Mouse (Mus musculus): ENCODE measurements around the gene Rbm8a2. TPM values are rescaled to one million over a fixed set of nuclear protein-coding genes. Genes with fewer than 3 reads are reported as not detected.
"Not testable (repeated sequence)": the region's sequence is repeated elsewhere in the genome, so short reads cannot be mapped to it uniquely, and the experiment has no call there.

Gene Rbm8a2
- total RNA-seq (2021): not detected
- long read RNA-seq: 0 reads

- not testable (repeated sequence) for DNase-seq (ENCODE audit: low spot score in 2 of 2)
Observed at GRCm38 (mm10) chr1:175979014-175979413, at the start of gene Rbm8a2. TSS of gene Rbm8a2 (minus strand) at chr1:175979114.

- no peak for DNase-seq (ENCODE audit: low spot score in 2 of 2)
Observed at GRCm38 (mm10) chr1:176028397-176028796, 49.5 kb upstream of the Rbm8a2 start.

- no peak for DNase-seq (ENCODE audit: low spot score in 2 of 2)
Observed at GRCm38 (mm10) chr1:176024501-176024900, 45.6 kb upstream of the Rbm8a2 start.

GRCm38 (mm10) chr1:176018523-176018922 lies 39.6 kb upstream of the Rbm8a2 start:
- DNase-seq (ENCODE audit: low spot score in 2 of 2): no peak

DNA sequence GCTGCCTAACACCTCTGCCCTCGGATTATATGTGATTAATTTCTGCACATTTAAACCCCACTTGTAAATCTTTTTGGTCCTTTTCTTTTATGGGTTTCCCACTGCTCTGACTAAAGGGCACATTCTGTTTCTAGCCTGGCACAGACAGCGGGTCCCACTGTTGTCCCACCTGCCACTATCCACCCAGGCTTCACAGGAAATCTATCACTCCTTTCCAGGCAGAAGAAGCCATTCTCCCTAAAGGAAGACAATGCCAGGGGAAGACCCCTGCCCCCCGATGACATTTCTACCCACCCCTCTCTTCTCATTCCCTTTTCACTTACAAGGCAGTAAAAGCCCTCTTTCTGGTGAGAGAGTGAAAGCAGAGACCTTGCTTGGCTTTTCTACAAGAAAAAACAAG lies 37.2 kb upstream of the Rbm8a2 start:
- no peak for DNase-seq (ENCODE audit: low spot score in 2 of 2)

- no peak for DNase-seq (ENCODE audit: low spot score in 2 of 2)
Observed at GRCm38 (mm10) chr1:176013497-176014268, 34.8 kb upstream of the Rbm8a2 start.

- DNase-seq (ENCODE audit: low spot score in 2 of 2): no peak
Observed at GRCm38 (mm10) chr1:176011535-176011934, 32.6 kb upstream of the Rbm8a2 start.

GRCm38 (mm10) chr1:176011072-176011471 lies 32.2 kb upstream of the Rbm8a2 start:
- no peak for DNase-seq (ENCODE audit: low spot score in 2 of 2)

GRCm38 (mm10) chr1:176008411-176008810 lies 29.5 kb upstream of the Rbm8a2 start:
- no peak for DNase-seq (ENCODE audit: low spot score in 2 of 2)

DNA sequence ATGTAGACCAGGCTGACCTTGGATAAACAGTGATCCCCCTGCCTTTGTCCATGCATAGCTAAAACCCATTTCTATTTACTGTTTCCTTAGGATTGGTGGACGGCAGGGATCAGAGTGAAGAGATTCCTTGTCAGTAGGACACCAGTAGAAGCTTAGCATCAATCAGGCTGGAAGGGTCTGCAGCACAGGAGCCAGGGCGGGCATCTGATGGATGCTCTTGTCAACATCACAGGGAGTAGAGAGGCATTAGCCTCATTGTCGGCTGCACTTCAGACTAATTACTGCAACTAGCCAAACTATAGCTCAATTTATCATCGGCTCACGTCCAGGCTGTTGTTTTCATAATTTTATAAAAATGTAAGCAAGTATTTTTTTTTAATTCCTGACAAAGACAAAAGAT lies 21.7 kb upstream of the Rbm8a2 start:
- no peak for DNase-seq (ENCODE audit: low spot score in 2 of 2)

DNA sequence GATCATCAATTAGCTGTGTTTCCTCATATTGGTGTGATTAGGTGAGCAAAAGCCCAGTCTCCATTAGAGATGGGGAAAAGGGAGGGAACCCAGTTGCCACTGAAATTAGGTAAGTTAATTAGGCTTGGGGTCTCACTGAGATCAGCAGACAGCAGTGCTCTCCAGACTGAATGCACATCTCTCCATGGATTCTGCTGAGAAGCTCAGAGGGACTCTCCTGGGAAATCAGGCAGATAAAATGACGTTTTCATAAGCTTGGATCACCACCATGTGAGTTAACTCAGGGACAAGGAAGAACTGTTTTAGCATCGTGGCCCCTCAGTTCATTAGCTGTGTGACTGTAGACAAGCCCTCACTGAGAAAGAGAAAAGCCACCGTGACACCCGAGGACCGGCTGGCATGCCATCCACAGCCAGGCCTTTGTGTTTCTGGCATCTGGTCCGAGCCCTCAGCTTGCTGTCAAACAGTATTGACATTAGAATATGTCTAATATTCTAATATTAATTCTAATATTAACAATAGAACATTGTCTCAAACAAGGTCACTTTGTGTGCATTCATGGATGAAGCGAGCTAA lies 18.2 kb upstream of the Rbm8a2 start:
- no peak for DNase-seq (ENCODE audit: low spot score in 2 of 2)

DNA sequence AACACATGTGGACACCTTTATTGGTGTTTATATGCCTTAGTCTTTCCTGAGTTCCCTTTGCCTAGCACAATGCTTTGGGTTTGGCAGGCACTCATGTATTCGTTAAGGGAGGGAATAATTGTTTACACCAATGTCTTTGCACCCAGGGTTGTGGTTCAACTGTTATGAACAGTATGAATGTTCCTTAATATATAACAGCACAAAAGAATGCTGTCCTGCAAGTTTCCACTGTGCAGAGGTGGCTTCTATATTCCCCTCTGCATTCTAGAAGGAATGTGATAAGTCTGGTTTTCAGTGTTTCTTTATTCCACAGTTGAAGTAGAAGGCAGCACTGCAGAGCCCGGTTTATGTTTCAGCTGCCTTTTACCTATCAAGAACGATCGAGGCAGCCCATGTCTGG lies 10.0 kb upstream of the Rbm8a2 start:
- no peak for DNase-seq (ENCODE audit: low spot score in 2 of 2)

- no peak for DNase-seq (ENCODE audit: low spot score in 2 of 2)
Observed at GRCm38 (mm10) chr1:175988448-175988847, 9.5 kb upstream of the Rbm8a2 start.

DNA sequence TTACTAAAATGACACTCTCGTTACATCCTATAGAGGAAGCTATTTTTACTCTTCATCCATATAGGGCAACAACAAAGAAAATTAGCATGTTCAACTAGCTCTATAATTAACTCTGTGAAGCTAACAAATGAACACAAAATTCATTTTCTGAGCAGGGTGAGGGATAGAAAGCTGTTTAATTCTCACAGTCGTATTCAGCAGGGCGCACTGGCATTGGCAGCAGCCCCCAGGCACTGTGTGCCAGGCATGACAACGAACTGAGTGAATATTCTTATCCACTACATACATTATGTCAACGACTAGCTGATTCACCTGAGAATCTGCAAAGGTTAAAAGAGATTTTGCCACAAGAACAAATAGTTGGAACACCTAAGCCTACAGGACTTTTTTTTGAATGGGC lies 8.2 kb downstream of the Rbm8a2 start:
- DNase-seq (ENCODE audit: low spot score in 2 of 2): peak in 1 of 2 experiments; percentile 27

DNA sequence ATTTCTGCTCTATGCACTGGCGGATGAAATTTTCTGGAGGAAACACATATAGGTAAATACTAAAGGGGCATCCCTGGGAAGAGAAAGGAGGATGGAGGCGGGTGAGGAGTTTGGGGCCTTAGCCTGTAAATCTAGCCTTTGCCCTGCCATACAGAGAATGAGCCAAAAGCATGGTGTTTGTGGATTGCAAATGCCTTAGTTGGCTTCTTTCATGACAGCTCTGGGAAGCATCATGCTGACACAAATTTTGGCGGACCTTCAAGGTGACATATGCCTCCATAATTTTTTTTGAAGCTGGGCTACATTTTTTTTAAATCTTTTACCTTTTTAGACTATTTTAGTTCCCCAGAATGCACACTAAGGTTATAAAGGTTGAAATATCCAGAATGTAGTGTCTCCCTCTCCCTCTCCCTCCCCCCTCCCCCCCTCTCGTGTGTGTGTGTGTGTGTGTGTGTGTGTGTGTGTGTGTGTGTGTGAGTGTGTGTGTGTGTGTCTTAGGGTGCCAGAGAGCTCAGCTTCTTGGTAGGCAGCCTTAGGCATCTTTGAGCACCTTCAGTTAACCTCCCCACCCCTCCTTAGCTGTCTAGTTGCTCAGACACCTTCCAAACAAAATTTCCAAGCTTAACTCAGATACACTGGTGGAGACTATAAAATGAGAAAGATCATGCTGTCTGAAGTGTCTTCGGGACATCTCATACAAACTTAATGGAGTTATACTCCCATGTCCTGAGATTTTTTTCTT lies 11.7 kb downstream of the Rbm8a2 start:
- no peak for DNase-seq (ENCODE audit: low spot score in 2 of 2)

DNA sequence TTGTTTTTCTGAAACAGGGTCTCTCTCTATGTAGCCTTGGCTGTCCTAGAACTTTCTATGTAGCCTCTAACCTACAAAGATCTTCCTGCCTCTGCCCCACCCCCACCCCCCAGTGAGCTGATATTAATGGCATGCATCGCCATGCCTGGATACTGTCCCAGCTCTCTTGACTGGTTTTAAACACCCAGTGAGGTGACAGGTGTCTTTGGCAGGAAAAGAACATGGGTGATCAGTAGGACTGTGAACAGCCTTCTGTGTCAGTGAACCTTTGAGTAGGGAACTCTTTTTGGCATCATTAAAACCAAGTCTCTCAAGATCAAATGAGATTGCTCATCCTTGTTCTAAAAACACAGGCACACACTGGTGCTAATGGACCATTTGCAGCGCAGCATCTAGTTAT lies 17.1 kb downstream of the Rbm8a2 start:
- DNase-seq (ENCODE audit: low spot score in 2 of 2): no peak

DNA sequence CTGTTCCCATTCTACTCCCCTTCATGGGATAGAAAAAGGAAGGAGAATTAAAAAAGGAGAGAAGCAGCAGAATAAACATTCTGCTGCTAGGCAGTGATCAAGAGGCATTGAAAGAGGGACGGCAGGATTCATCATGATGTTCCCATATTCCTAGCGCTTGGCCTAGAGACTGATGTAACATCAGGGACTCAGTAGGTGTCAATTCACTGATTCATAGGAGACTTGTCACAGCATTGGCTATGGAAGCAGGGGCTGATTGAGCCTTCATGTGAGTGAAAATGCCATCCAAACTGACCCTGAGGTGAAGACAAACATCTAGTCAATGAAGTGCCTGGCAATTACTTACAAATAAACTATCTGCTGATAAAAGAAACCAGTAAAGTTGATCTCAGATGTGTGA lies 28.1 kb downstream of the Rbm8a2 start:
- DNase-seq (ENCODE audit: low spot score in 2 of 2): no peak

- no peak for DNase-seq (ENCODE audit: low spot score in 2 of 2)
Observed at GRCm38 (mm10) chr1:175950421-175950820, 28.5 kb downstream of the Rbm8a2 start.

- DNase-seq (ENCODE audit: low spot score in 2 of 2): no peak
Observed at GRCm38 (mm10) chr1:175946718-175947315, 32.1 kb downstream of the Rbm8a2 start.

GRCm38 (mm10) chr1:175943168-175943567 lies 35.7 kb downstream of the Rbm8a2 start:
- DNase-seq (ENCODE audit: low spot score in 2 of 2): no peak

DNA sequence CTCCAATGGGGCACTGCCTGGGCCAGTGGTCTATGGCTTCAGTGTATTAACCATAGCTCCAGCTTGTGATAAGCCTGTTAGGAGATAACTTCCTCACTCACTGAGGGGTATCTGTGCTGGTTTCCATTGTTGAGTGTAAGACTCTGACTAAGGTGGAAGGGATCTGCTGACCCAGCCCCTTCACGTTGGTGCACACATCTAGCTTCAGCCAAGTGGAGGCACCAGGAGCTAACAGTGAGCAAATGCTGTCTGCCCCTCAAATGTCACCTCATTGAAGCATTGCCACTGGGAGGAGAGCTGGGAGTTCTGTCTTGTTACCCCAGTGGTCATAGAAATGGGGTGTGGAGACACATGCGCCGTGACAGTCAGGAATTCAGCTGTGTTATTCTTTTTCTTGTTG lies 40.2 kb downstream of the Rbm8a2 start:
- DNase-seq (ENCODE audit: low spot score in 2 of 2): no peak

GRCm38 (mm10) chr1:175936282-175936737 lies 42.6 kb downstream of the Rbm8a2 start:
- peak; percentile 78 to 83 for DNase-seq (ENCODE audit: low spot score in 2 of 2)

Measured in layer of hippocampus, postnatal 10 days (tissue).